Mouse (Mus musculus): ENCODE results near the gene Kctd6.
A peak's percentile ranks its signal among the peaks of the same experiment; 100 is the strongest.
"Not testable (repeated sequence)": the region's sequence is repeated elsewhere in the genome, so short reads cannot be mapped to it uniquely, and the experiment has no call there.

Kctd6 gene

GRCm38 (mm10) chr14:8250141-8250871 is 36.4 kb downstream of the Kctd6 start:
- no peak for DNase-seq (ENCODE audit: low spot score)

GRCm38 (mm10) chr14:8251330-8251885 is 37.5 kb downstream of the Kctd6 start:
- DNase-seq (ENCODE audit: low spot score), result no peak

- peak; percentile 75 for DNase-seq (ENCODE audit: low spot score)
Measured at GRCm38 (mm10) chr14:8255076-8255729, 41.3 kb downstream of the Kctd6 start.

GRCm38 (mm10) chr14:8256072-8256471 is 42.1 kb downstream of the Kctd6 start:
- DNase-seq (ENCODE audit: low spot score), result no peak

GRCm38 (mm10) chr14:8256881-8257280 is 42.9 kb downstream of the Kctd6 start:
- no peak for DNase-seq (ENCODE audit: low spot score)

GRCm38 (mm10) chr14:8257521-8258334 is 43.8 kb downstream of the Kctd6 start:
- no peak for DNase-seq (ENCODE audit: low spot score)

GRCm38 (mm10) chr14:8258335-8258627 is 44.3 kb downstream of the Kctd6 start:
- DNase-seq (ENCODE audit: low spot score), result no peak

- DNase-seq (ENCODE audit: low spot score), result no peak
Measured at GRCm38 (mm10) chr14:8258752-8259151, 44.8 kb downstream of the Kctd6 start.

GRCm38 (mm10) chr14:8259166-8259565 is 45.2 kb downstream of the Kctd6 start, which contains the start of gene Acox2:
Gene Acox2, minus strand, starts transcription at chr14:8259353.
- DNase-seq (ENCODE audit: low spot score), result no peak

GRCm38 (mm10) chr14:8260214-8260613 is 46.3 kb downstream of the Kctd6 start:
- no peak for DNase-seq (ENCODE audit: low spot score)

GRCm38 (mm10) chr14:8262242-8262641 is 48.3 kb downstream of the Kctd6 start:
- DNase-seq (ENCODE audit: low spot score), result no peak

- DNase-seq (ENCODE audit: low spot score), result no peak
Measured at GRCm38 (mm10) chr14:8264378-8264777, 50.4 kb downstream of the Kctd6 start.

- not testable (repeated sequence) for DNase-seq (ENCODE audit: low spot score)
Measured at GRCm38 (mm10) chr14:8271281-8271680, 57.3 kb downstream of the Kctd6 start.
